Mouse (Mus musculus) lung, adult 18-20 months (tissue): Measurements from ENCODE around the gene Tigd3.

Experiments used
- DNase-seq, 2 experiments: peaks; one replicate each; pipeline ENCODE4 v3.0.0; 2022; ENCODE audit warnings: mixed read lengths in 2 of 2

Tigd3 gene

DNA sequence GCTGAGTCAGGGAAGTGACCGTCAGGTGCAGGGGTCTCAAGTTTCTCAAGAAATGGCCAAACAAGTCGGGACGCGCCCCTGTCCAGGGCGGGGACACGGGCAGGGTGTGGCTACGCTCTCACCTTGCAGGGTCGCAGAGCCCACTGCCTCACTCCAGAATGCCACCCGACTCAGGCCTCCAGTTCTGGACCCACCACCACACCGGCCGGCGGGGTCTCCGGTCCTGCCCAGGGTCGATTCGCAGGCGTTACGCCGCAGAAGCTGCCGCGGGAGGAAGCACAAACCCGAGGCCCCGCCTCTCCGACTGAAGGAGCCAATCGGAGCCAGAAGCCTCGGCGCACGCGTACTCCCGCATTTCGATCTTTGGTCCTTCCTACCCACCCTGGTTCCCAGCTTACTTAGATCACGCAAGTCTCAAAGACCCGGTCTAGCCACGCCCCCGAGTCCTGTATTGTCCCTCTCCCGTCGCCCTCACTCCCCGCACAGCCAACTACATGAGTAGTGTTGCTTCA lies 18.9 kb downstream of the Tigd3 start, which contains the start of gene Frmd8:
Frmd8 (minus strand) TSS at position 306 of the 512 bp plus-strand sequence.
- DNase-seq: peak; percentile 95 to 97

- no peak for DNase-seq
Observed at GRCm38 (mm10) chr19:5874391-5874968, 19.5 kb downstream of the Tigd3 start.

GRCm38 (mm10) chr19:5872931-5873556 lies 20.9 kb downstream of the Tigd3 start:
- DNase-seq: no peak

GRCm38 (mm10) chr19:5872528-5872927 lies 21.4 kb downstream of the Tigd3 start:
- no peak for DNase-seq

- DNase-seq: no peak
Observed at GRCm38 (mm10) chr19:5871683-5872082, 22.3 kb downstream of the Tigd3 start.

DNA sequence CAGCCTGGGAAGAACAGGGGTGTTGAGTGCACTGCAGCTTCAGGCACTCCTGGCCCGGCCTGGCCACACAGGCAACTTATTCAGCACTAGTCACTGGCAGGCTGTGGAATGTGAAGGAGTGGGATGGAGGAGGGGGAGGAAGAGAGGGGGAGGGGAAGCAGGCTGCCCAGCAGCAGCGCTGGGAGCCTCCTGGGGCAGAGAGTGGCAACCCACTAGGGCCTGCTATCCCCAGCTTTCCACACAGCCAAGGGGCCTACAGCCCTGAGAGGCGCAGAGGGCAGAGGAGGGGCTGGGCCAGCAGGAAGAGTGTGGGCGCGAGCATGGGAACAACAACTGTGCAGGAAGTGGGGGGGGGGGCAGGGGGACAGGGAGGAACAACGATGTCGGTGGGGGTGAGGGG lies 22.7 kb downstream of the Tigd3 start:
- peak; percentile 75 to 80 for DNase-seq

DNA sequence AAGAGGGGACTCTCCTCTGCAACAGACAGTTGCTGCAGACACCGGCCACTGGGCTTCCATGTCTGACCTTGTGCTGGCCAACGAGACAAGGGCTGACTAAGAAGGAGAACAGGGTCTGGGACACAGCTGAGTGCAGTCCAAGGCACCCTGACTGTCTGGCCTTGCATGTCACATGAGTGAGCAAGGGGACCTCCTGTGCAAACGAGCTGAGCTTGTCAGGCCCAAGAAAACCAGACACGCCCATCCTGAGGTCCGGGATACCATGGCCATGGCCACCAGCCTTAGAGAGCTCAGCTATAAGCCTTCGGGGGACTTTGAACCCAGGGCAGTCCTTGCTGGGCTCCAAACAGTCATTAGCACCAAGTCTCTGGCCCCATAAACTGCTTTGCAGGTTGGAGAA lies 25.9 kb downstream of the Tigd3 start:
- DNase-seq: no peak

DNA sequence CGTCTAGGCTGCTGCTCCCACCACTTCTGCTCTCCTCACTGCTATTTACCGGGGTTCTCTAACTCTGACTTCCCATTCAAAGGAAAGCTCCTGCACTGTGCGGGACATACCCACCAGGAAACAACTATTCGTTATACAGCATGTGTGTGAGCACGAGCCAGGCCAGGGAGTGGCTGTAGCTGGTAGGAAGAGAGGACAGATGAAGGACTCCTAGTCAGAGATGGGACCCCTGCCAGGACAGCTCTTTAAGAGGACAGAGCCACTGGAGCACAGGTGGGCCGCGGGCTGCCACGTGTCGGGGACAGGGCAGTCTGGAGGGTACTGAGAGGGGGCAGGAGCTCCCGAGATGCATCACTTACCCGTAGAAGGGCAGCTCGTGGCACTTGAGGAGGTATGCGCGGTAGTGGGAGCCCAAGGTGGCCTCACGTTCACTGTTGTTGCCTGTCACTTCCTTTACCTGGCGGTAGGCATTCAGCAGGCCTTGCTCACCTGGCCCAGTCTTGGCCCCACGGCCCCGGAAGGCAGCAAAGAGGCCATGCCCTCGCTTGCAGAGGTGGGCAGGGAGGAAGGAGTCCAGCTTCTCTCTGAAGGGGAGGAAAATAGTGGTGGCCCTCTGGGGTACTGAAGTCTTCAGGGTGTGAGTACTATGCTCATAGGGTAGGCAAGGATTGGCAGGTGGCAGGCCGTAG lies 29.1 kb downstream of the Tigd3 start:
- no peak for DNase-seq

DNA sequence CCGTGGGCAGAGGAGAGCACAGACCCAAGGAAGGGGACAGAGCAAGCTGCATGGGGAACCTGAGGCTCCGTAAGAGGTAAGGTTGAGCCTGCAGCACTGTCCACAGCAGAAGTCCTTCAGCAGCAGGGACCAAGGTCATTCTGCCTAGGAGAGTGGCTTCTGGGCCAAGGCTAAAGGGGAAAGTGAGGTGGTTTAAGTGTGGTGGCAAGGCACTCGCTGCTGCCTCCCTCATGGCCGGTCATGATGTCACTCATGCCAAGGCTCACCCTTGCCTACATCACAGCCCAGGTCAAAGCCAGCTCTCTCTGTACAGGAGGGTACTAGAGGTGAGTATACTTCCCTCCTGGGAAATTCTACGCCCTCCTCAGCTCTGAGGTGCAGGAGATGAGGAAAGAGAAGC lies 30.2 kb downstream of the Tigd3 start:
- DNase-seq: no peak

DNA sequence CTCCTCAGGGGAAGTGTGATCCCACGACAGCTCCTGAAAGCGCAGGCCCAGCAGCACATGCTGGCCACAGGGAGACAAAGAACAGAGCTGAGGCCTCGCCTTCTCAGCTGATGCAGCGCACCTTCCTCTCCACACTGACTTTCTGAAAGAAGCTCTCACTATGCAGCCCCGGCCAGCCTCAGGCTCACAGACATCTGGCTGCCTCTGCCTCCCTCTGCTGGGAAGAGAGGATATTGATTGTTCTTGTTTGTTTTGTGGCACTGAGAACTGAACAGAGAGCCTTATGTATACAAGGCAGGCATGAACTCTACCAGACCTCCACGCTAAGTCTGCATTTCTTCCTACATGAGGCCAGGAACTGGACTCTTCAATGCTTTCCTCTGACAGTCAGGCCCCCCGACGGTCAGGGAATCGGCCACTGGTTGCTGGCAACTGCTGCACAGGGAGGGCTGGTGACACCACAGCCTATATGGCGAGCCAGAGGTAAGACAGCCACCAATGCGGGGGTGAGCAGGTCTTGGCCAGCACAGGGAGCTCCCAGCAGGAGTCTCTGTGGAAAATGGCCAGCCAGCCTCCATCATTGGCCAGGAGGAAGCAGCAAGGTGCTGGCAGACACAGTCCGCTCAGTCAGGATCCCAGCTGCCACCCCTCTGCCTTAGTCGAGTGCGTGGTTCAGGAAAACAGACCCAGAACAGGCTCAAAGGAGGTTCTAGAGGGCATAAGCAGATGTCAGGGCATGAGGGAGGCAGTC lies 31.4 kb downstream of the Tigd3 start:
- no peak for DNase-seq

DNA sequence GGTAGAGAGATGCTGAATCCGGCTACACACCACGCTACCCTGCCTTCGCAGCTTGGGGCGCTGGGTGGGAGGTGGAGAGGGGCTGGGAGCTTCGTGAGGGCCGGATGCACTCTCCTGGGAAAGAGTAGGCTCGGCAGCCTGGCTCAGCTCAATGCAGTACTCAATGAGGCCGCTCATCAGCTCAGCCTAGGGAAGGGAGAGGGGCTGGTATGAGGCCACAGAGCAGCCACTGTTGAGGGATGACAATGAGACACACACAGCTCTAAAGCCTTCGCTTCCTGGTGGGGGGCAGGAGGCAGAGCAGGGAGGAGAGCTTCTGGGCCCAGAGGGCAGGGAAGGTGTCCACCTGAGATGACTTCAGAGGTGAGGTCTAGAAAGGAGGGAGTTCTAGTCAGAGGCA lies 37.3 kb downstream of the Tigd3 start:
- DNase-seq: no peak

GRCm38 (mm10) chr19:5852035-5852722 lies 41.8 kb downstream of the Tigd3 start:
- no peak for DNase-seq

DNA sequence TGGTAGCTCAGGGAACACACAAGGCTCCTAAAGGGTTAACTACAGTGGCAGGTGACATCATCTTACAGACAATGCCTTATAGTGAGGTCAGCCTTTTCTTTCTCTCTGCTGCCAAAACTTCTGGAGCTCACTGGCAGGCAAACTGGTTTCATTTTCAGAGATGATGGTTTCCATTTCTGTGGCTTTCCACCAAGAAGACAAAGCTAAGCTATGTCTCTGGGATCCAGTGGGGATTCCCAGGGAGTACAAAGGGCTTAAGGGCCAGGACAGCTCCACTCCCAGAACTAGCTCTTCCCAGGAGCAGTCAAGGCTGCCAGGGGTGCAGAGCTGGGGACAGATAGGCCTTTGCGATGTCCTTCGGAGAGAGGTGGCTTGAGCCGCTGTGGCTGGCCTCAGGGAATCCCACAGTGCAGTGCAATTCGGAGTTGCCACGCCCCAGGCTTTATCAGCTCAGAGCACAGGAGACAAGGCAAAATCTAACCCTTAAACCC lies 42.4 kb downstream of the Tigd3 start:
- DNase-seq: no peak

DNA sequence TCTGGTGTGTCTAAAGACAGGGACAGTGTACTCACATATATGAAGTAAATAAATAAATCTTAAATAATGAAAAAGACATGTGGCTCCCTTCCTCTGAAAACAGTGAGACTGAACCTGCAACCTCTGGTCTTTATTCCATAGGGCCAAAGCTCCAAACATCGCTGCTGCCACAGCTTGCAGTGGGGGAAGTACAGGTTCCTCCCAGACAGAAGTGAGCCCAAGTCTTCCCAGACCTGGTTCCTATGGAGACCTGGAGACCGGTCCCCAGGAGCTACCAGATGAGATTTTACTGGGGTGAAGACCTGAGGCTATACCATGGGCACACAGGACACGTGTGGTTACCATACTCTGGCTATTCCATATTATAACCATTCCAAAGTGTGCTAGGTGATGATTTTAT lies 43.1 kb downstream of the Tigd3 start:
- DNase-seq: no peak

GRCm38 (mm10) chr19:5849843-5850527 lies 44.0 kb downstream of the Tigd3 start:
- DNase-seq: peak; percentile 96 to 97

- DNase-seq: peak; percentile 72 to 81
Observed at GRCm38 (mm10) chr19:5848826-5849672, 44.9 kb downstream of the Tigd3 start.

- peak; percentile 83 to 87 for DNase-seq
Observed at GRCm38 (mm10) chr19:5848032-5848825, 45.7 kb downstream of the Tigd3 start.

DNA sequence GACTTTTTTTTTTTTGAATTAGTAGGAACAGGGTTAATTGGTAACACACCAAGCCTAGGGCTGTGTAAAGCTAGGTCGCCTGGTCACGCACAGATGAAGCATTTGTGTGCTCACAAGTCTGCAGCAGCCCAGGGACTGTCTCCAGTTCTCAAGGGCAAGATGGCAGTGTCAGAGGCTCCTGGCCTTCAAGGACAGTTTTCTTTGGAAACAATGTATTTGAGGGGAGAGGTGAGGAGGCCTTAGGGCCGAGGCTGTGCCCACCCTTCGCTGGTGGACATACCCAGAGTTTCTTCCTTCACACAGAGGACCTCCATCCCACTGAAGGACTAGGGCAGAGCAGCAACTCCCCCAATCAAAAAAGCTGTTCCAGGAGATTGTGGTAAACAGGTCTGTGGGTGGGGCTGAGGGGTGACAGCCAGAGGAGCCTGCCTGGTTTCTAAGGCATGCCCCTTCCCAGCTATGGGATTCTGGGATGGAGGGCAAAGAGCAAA lies 46.6 kb downstream of the Tigd3 start:
- peak; percentile 52 to 61 for DNase-seq

DNA sequence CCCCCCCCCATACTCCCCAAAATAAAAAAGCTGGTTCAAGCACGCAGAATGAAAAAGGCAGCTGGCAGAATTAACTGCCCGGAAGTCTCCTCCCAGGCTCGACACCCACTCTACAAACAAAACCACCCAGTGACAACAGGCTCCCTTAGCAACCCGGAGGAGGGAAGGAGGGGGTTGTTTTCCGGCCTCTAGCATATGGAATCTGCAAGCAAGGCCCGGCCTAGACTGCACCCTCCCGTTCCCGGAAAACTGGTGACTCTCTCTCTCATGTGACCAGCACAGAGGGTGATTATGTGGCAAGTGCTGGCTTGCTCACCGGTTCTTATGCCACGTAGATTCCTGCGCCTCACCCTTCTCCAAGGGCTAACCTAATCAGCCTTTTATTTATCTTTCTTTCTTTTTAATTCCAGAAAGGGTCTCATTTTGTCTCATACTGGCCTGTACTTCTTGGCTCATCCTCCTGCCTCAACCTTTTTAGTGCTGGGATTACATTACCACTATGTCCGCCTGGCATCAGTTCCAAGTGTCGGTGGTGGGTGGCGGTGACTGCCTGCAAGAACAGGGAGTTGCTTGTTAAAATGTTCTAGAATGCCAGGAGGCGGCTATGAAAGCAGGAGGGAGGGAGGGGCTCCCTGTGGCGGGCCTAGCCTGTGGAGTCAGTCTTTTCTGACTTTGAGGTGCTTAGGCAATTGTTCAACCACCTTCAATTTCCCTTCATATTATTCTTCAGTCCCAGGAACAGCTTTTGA lies 47.2 kb downstream of the Tigd3 start:
- peak; percentile 97 to 98 for DNase-seq
